Comparison of ENCODE assay signal across 8 mouse cellular contexts in the genomic region with DNA sequence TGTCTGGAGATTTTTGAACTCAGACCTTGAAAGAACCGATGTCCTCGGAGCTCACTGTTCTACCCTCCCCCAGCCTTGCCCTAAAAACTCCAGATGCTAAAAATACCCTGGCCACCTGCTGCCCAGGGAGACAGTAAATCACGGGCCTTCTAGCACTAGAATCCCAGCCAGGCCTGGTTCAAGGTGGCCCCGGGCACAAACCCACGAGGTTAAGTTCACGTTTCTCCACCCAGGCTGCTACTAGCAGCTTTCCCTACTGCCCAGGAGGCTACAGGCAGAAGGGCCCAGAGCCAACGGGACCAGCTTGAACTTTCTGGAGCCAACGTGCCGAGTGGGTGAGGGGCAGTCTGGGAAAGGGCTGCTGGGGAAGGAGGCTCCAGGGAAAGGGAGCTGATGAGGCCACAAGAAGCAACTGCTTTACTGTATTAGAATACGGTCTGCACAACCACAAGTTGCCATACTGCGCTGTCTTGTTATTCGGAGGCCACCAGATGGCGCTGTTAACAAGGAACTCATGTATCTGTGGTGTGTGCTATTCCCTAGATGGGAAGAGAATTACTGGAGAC. TPM values are rescaled to one million over a fixed set of nuclear protein-coding genes. Genes with fewer than 3 reads are reported as not detected.
DNase-seq lines count a peak whose midpoint lies in the region; ATAC-seq and TF ChIP-seq lines count a peak whose summit lies in the region.

No protein-coding gene starts in this region.

- POLR2A ChIA-PET in Patski (lab: Charles Lee): interaction anchor here (0.6 kb wide), 1 partner anchor 388 kb away, joined by 3 read pairs; no protein-coding TSS in a partner anchor

- H3K9me3 ChIP-seq in hindbrain, embryonic 15.5 days: no peaks in the 10 kb centered on the region

- CTCF ChIA-PET in Patski (lab: Charles Lee): interaction anchor here (0.8 to 2.3 kb wide), 9 partner anchors 9 to 176 kb away, joined by 3 to 10 read pairs (median 5); no protein-coding TSS in a partner anchor

- no peaks in the 10 kb centered on the region for H3K36me3 ChIP-seq in hindbrain, embryonic 15.5 days

- WGBS in hindbrain, embryonic 15.5 days: 13% methylated on average over 13 of the region's 13 CpGs

- ATAC-seq in Patski: peak; percentile 69
- peak; percentile 74 for ATAC-seq in hindbrain, embryonic 15.5 days (ENCODE audit: low FRiP score, low read depth)

- H3K4me2 ChIP-seq in hindbrain, embryonic 15.5 days: peak overlapping the region; percentile 46

- peak overlapping the region; percentile 74 for H3K27ac ChIP-seq in hindbrain, embryonic 15.5 days (replicated peaks)

- in situ Hi-C loops in Patski (cut with MboI; ENCODE audit: low pct_unique_long_range_greater_than_20kb): loop anchor here (5.0 kb wide), 3 partner anchors 106 to 1126 kb away; a partner anchor contains a TSS

- H3K4me1 ChIP-seq in hindbrain, embryonic 15.5 days (replicated peaks): peaks cover 27% of the 10 kb centered on the region

- H3K4me3 ChIP-seq in hindbrain, embryonic 15.5 days: 0 out of 2 replicates have a peak overlapping the region, but pooled peaks have one; percentile 6

- no peaks in the 10 kb centered on the region for H3K27me3 ChIP-seq in Patski
- no peaks in the 10 kb centered on the region for H3K27me3 ChIP-seq in hindbrain, embryonic 15.5 days

- H3K9ac ChIP-seq in hindbrain, embryonic 15.5 days: no peak overlapping the region

- peak; percentile 30 for DNase-seq in Patski (ENCODE audit: low read depth, low spot score)
- DNase-seq in cerebellum, postnatal 14 days: peak; percentile 94 to 96
- DNase-seq in frontal cortex, postnatal 36 days (ENCODE audit: low spot score in 2 of 2): peak; percentile 67 to 75
- peak; percentile 73 to 74 for DNase-seq in layer of hippocampus, postnatal 36 days
- peak; percentile 82 for DNase-seq in lung, postnatal 36 days
- DNase-seq in retina, postnatal 7 days (ENCODE audit: low read depth, low spot score): peak; percentile 87
- peak; percentile 67 for DNase-seq in urinary bladder, adult 2 months (ENCODE audit: low spot score)

- peak; percentile 83 for TF ChIP-seq CTCF in Patski (IDR thresholded peaks at IDR 0.05)

RNA-seq across cellular contexts. Expression of a gene that starts 21.5 kb away (rescaled TPM):
- not detected for polyA plus RNA-seq in Patski (2021)
- polyA plus RNA-seq in hindbrain, embryonic 15.5 days (2015; fragmentation: Nextera tagmentation; extraction: Ambion mirVana): 0.44 and 0.63 TPM in 2 replicates
- under 1 TPM; 0.22 to 0.68 TPM for total RNA-seq in layer of hippocampus, postnatal 36 days (2021)
- 2.6 and 2.7 TPM in 2 replicates for polyA plus RNA-seq in urinary bladder, adult 2 months (2012; rRNA removed)

RNA-seq across cellular contexts. Expression of a gene that starts 29.2 kb away (rescaled TPM):
- 4.0 TPM for polyA plus RNA-seq in Patski (2021)
- polyA plus RNA-seq in hindbrain, embryonic 15.5 days (2015; fragmentation: Nextera tagmentation; extraction: Ambion mirVana): 10.1 and 11.6 TPM in 2 replicates
- total RNA-seq in layer of hippocampus, postnatal 36 days (2021): 1 to 10 TPM; 5.3 to 6.3 TPM
- polyA plus RNA-seq in urinary bladder, adult 2 months (2012; rRNA removed): 10.8 and 10.9 TPM in 2 replicates

Comparison
In these comparisons a context has a peak if more than half of its experiments do, and no peak if none do; other contexts are left out.
1. Peak in every context shown above with its lines: DNase-seq, ATAC-seq, H3K4me3 ChIP-seq and H3K27ac ChIP-seq.
2. DNase-seq: peak in every context shown above with its lines; median percentile 95 in cerebellum, postnatal 14 days; 87 in retina, postnatal 7 days; 82 in lung, postnatal 36 days; 74 in layer of hippocampus, postnatal 36 days; 71 in frontal cortex, postnatal 36 days; 67 in urinary bladder, adult 2 months; 30 in Patski.